Mouse (Mus musculus) left cerebral cortex, adult 9 months (tissue): ENCODE results near the gene Olfr316.
A peak's percentile ranks its signal among the peaks of the same experiment; 100 is the strongest.
"Not testable (repeated sequence)": the region's sequence is repeated elsewhere in the genome, so short reads cannot be mapped to it uniquely, and the experiment has no call there.

Experiments
- DNase-seq, 2 experiments: peaks; one replicate each; pipeline ENCODE4 v3.0.0; 2022; ENCODE audit warnings: low spot score in 2 of 2

The Olfr316 gene

DNA sequence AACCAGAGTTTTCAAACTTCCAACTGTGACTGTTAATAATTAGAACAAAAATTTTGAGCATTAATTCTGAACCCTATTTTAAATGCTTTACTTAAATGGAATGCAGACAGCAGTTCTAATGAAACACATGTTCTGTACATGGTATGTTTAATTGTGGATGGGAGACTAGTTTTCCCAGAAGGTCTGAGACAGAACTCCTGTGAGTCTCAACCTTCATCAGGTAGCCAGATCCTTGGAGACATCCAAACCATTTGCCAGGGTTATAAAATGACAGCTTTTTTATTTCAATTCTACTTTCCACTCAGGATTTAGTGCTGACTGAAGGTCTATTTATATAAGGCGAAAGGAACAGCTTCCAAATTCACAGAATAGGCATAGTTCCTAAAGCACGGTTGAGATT lies at the start of gene Olfr316:
Gene Olfr316, plus strand, starts transcription at position 301 of the 400 bp plus-strand sequence.
- DNase-seq: no peak

- no peak for DNase-seq
Observed at GRCm38 (mm10) chr11:58709086-58709485, 43.4 kb upstream of the Olfr316 start.

- DNase-seq: not testable (repeated sequence)
Observed at GRCm38 (mm10) chr11:58717723-58718122, 34.8 kb upstream of the Olfr316 start.

- no peak for DNase-seq
Observed at GRCm38 (mm10) chr11:58719701-58720100, 32.8 kb upstream of the Olfr316 start.

DNA sequence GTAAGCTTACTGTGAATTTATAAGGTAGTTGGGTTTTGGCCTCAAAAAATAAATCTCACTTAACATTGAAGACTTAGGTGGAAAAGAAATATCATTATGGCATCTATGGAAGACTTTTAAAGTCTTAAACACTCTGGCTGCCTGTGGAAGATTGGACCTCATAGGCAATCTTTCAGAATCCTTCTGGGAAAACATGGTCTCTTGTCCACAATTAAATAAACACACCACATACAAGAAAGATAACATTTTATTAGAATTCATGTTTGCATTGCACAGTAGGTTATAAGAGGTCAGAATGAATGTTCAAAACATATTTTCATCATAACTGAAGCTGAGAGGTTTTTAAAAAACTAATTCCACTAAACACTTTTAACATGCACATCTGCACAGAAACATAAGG lies 28.6 kb upstream of the Olfr316 start, which contains the start of gene Olfr318:
Gene Olfr318, minus strand, starts transcription at position 101 of the 400 bp plus-strand sequence.
- no peak for DNase-seq

DNA sequence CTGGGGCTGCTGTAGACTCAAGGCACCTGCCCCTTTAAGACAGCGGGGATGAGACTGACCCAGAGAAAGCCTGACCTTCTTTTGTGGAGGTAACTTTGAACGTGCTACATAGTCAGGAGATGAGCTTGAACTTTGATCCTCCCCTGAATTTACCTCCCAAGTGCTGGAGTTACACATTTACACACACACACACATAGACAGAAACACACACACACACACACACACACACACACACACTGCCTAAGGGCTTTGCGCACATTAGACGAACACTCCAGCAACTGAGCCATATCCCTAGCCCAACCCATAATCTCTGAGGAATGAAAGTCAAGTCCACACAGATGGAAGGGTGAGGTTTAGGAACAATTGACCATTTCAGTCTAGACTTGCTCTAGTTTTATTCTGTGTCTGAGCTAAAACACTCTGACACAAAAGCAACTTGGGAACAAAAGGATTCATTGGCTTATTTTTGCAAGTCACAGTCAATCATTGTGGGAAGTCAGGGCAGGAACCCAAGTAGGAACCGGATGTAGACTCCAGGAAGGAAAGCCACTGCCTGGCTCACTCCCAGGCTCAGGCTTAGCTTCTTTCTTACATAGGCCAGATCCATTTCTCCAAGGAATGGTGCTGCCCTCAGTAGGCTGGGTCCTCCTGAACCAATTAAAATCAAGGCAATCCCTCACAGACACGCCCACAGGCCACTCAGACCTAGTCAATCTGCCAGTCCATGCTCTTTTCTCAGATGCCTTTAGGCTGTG lies 24.5 kb upstream of the Olfr316 start:
- not testable (repeated sequence) for DNase-seq

GRCm38 (mm10) chr11:58733372-58733771 lies 19.2 kb upstream of the Olfr316 start:
- peak in 1 of 2 experiments; percentile 26 for DNase-seq

GRCm38 (mm10) chr11:58738792-58739262 lies 13.7 kb upstream of the Olfr316 start, which contains the start of gene Olfr317:
TSS of gene Olfr317 (minus strand) at chr11:58739212.
- DNase-seq: no peak

- DNase-seq: peak; percentile 32 to 72
Observed at GRCm38 (mm10) chr11:58751096-58751495, 1.4 kb upstream of the Olfr316 start.

GRCm38 (mm10) chr11:58772888-58773287 lies 20.4 kb downstream of the Olfr316 start, which contains the start of gene Olfr315:
TSS of gene Olfr315 (plus strand) at chr11:58773188.
- no peak for DNase-seq

- DNase-seq: no peak
Observed at GRCm38 (mm10) chr11:58782480-58783089, 30.1 kb downstream of the Olfr316 start, which contains the start of gene Olfr314. TSS of gene Olfr314 (plus strand) at chr11:58782952.

- DNase-seq: no peak
Observed at GRCm38 (mm10) chr11:58784182-58784581, 31.6 kb downstream of the Olfr316 start.

- DNase-seq: no peak
Observed at GRCm38 (mm10) chr11:58787651-58788050, 35.1 kb downstream of the Olfr316 start.

- DNase-seq: no peak
Observed at GRCm38 (mm10) chr11:58788346-58788745, 35.8 kb downstream of the Olfr316 start.

DNA sequence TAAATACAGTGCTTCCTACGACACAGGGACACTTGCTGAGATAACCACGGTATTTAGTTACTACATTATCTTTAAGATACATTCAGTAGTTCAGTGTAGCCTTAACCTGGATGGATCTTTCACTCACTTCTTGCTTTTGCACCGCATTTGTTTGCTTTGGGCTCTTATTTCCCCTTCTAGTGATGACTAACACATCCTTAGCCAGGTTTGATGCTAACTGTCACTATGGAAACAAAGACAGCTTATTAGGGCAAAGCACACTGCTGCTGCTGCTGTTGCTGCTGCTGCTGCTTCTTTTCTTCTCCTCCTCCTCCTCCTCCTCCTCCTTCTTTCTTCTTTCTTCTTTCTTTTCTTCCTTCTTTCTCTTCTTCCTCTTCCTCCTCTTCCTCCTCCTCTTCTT lies 37.0 kb downstream of the Olfr316 start:
- no peak for DNase-seq

- DNase-seq: no peak
Observed at GRCm38 (mm10) chr11:58790053-58790452, 37.5 kb downstream of the Olfr316 start.

DNA sequence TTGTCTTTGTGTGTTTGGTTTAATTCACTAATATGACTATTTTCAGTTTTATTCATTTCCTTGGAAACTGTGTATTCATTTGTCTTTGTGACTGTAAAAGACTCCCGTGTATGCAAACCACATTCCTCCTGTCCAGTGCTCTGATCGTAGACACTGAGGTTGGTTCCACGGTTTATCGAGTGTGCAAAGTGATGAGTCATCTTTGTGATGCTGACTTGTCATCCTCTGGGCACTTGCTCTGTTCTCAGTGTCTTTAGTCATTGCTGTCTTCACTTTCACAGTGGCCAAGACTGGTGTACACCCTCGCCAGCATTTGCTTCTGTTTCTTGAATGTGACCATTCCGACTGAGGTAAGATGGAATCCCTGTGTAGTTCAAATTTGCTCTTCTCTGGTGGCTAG lies 38.1 kb downstream of the Olfr316 start:
- DNase-seq: no peak

GRCm38 (mm10) chr11:58795856-58796255 lies 43.3 kb downstream of the Olfr316 start:
- no peak for DNase-seq

GRCm38 (mm10) chr11:58796850-58797249 lies 44.3 kb downstream of the Olfr316 start:
- peak; percentile 42 to 81 for DNase-seq

GRCm38 (mm10) chr11:58799747-58800146 lies 47.2 kb downstream of the Olfr316 start:
- peak in 1 of 2 experiments; percentile 45 for DNase-seq

GRCm38 (mm10) chr11:58801558-58802228 lies 49.2 kb downstream of the Olfr316 start, which contains the start of gene Fam183b:
TSS of gene Fam183b (minus strand) at chr11:58801960.
- peak in 1 of 2 experiments; percentile 11 for DNase-seq

DNA sequence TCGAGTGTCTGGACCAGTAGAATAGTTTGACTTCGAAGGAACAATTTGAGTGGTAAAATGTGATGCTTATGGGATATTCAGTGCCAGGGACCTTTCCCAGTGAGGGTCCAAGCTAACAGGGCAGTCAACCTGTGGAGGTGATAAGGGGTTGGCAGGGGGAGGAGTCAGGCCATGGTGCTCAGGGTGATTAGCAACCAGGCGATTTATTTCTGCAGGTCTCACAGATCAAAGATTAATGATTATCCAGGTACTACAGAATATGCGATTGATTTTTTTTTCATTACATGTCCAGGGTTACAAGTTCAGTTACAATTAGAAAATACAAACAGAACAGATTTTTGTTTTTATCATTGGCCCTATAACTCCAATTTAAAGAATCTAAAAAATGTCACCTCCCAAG lies 51.3 kb downstream of the Olfr316 start:
- no peak for DNase-seq
